Mouse (Mus musculus): ENCODE data around the gene Hoxb4. TPM values are rescaled to one million over a fixed set of nuclear protein-coding genes. Genes with fewer than 3 reads are reported as not detected.
A peak's percentile ranks its signal among the peaks of the same experiment; 100 is the strongest.

The Hoxb4 gene
- polyA plus RNA-seq, 1 experiment from 2014 or later = 2.7 TPM

DNA sequence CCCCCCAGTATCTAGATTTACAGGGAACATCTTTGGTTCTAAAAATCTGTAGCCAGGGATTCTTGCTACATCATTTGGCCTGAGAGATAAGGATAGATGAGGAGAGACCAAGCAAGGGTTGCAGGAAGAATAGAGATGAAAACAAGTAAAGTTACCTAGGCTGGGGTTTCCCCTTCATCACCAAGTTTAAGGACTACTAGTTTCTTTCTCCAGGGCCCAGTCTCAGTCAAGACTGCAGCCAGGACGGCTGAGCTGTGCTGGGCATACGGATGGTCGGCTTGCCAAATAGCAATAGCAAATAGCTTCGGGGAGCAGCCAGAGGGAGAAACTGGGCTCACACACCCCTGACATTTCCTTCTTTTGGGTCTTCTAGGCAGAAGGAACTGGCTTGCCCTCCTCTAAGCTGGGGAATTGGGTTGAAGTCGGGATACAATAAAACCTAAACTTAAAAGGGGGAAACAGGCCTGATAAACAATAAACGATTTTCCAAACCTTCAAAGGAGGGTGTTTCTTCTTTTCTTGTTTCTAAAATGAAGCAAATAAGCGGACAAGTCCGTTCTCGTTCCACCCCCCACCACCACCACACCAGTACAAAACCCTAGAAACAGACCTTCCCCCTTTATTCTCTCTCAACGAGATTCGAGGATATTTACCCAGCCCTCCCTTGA lies 20.0 kb upstream of the Hoxb4 start:
- peak overlapping the region; percentile 58 for H3K4me3 ChIP-seq (replicated peaks; ENCODE audit: low read length)
- peak overlapping the region; percentile 87 for H3K4me2 ChIP-seq (ENCODE audit: low read depth, low read length)
- H3K36me3 ChIP-seq (ENCODE audit: control insufficient read depth, insufficient read depth, low read length) = no peaks in the 10 kb centered on the region
- peaks cover 74% of the 10 kb centered on the region for H3K27me3 ChIP-seq (ENCODE audit: control insufficient read depth, insufficient read depth, low read length)
- H3K9ac ChIP-seq (ENCODE audit: low read length) = no peak overlapping the region; the same call in 1 of the 2 replicates
- peak overlapping the region; percentile 1; the same call in 1 of the 2 replicates for H3K27ac ChIP-seq (ENCODE audit: low read length)
- H3K9me3 ChIP-seq (replicated peaks; ENCODE audit: control insufficient read depth, low read length) = no peaks in the 10 kb centered on the region
- ATAC-seq (ENCODE audit: insufficient read depth, low FRiP score) = no peak
- H3K4me1 ChIP-seq (ENCODE audit: control insufficient read depth, insufficient read depth, low read length) = peaks cover 26% of the 10 kb centered on the region
- 20% methylated on average over 11 of the region's 11 CpGs for WGBS

DNA sequence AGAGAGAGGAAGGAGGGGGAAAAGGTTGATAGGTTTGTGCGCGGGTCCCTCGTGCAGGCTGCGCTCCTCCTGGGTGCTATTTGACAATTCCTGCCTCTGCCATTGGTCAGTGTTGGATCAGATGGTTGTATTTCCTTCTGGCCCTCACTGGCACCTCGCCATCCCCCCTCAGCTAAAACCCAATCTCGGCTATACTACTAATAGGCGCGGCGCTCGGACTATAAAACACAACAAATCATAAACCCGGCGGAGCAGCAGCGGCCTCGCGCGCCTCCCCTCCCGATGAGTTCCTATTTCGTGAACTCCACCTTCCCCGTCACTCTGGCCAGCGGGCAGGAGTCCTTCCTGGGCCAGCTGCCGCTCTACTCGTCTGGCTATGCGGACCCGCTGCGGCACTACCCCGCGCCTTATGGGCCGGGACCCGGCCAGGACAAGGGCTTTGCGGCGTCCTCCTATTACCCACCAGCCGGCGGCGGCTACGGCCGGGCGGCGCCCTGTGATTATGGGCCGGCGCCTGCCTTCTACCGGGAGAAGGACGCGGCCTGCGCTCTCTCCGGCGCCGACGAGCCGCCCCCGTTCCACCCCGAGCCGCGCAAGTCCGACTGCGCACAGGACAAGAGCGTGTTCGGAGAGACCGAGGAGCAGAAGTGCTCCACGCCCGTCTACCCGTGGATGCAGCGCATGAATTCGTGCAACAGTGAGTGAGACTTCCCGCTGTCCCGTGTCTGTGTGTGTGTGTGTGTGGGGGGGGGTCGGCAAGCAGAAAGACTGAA lies 19.0 kb upstream of the Hoxb4 start:
- Histone ChIP-seq H3K27me3 (ENCODE audit: control insufficient read depth, insufficient read depth, low read length) (peaks cover 68% of the 10 kb centered on the region), H3K27ac (ENCODE audit: low read length) (peak overlapping the region; percentile 73), H3K36me3 (ENCODE audit: control insufficient read depth, insufficient read depth, low read length) (no peaks in the 10 kb centered on the region), H3K4me1 (ENCODE audit: control insufficient read depth, insufficient read depth, low read length) (peaks cover 26% of the 10 kb centered on the region), H3K9me3 (replicated peaks; ENCODE audit: control insufficient read depth, low read length) (no peaks in the 10 kb centered on the region), H3K4me3 (replicated peaks; ENCODE audit: low read length) (peak overlapping the region; percentile 58), H3K9ac (ENCODE audit: low read length) (peak overlapping the region; percentile 81), H3K4me2 (ENCODE audit: low read depth, low read length) (peak overlapping the region; percentile 87)
- WGBS = under 1% methylated on average over 66 of the region's 66 CpGs
- peak; percentile 32; the same call in 1 of the 2 replicates for ATAC-seq (ENCODE audit: insufficient read depth, low FRiP score)

DNA sequence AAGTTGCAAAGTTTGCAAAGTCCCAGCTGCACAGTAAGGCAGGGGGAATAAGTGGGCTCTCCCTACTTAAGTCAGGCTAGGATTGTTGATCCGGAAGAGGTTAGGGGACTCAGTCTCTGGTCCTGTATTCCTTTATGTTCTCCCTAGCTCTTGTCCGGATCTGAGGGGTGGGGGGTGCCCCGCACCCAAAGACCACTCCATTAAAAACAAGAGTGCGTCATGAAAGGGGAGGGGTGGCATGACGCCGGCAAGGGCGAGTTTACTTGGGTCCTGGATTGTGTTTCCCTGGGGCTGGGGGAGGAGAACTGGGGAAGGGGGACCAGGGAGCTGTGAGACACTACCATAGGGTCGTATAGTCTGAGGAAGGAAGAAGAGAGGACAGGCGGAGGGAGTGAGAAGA lies 18.3 kb upstream of the Hoxb4 start:
- peaks cover 26% of the 10 kb centered on the region for H3K4me1 ChIP-seq (ENCODE audit: control insufficient read depth, insufficient read depth, low read length)
- H3K27ac ChIP-seq (ENCODE audit: low read length) = peak overlapping the region; percentile 73
- H3K4me3 ChIP-seq (replicated peaks; ENCODE audit: low read length) = peak overlapping the region; percentile 58
- ATAC-seq (ENCODE audit: insufficient read depth, low FRiP score) = no peak
- H3K27me3 ChIP-seq (ENCODE audit: control insufficient read depth, insufficient read depth, low read length) = peaks cover 61% of the 10 kb centered on the region
- peak overlapping the region; percentile 81 for H3K9ac ChIP-seq (ENCODE audit: low read length)
- 8% methylated on average over 9 of the region's 9 CpGs for WGBS
- no peaks in the 10 kb centered on the region for H3K9me3 ChIP-seq (replicated peaks; ENCODE audit: control insufficient read depth, low read length)
- H3K36me3 ChIP-seq (ENCODE audit: control insufficient read depth, insufficient read depth, low read length) = no peaks in the 10 kb centered on the region
- peak overlapping the region; percentile 87 for H3K4me2 ChIP-seq (ENCODE audit: low read depth, low read length)

DNA sequence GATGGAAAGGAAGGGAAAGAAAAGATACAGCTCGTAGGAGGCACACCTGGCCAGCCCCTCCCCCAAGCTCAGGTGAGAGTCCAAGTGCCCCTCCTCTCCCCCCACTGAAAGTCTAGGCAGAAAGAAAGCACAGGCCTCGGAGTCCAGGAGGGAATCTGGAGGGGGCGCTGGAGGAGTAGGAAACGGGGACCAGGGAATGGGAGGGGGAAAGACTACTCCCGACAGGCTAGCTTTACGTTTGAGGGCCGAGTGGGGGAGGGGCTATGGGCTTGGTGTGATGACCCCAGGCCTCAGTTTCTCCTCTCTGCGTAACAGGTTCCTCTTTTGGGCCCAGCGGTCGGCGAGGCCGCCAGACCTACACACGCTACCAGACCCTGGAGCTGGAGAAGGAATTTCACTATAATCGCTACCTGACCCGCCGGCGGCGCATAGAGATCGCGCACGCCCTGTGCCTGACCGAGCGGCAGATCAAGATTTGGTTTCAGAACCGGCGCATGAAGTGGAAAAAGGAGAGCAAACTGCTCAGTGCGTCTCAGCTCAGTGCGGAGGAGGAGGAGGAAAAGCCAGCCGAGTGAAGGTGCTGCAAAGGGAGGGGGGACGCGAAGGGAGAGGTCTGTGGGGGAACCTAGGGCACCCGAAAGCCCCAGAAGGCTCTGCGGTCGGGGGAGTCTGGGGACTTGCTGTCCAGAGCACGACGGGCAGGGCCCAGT lies 17.6 kb upstream of the Hoxb4 start:
- no peak for ATAC-seq (ENCODE audit: insufficient read depth, low FRiP score)
- Histone ChIP-seq H3K9ac (ENCODE audit: low read length) (peak overlapping the region; percentile 81), H3K9me3 (replicated peaks; ENCODE audit: control insufficient read depth, low read length) (no peaks in the 10 kb centered on the region), H3K27ac (ENCODE audit: low read length) (peak overlapping the region; percentile 73), H3K36me3 (ENCODE audit: control insufficient read depth, insufficient read depth, low read length) (no peaks in the 10 kb centered on the region), H3K4me2 (ENCODE audit: low read depth, low read length) (peak overlapping the region; percentile 87), H3K27me3 (ENCODE audit: control insufficient read depth, insufficient read depth, low read length) (peaks cover 57% of the 10 kb centered on the region), H3K4me1 (ENCODE audit: control insufficient read depth, insufficient read depth, low read length) (peaks cover 24% of the 10 kb centered on the region), H3K4me3 (replicated peaks; ENCODE audit: low read length) (peak overlapping the region; percentile 58)
- 4% methylated on average over 35 of the region's 35 CpGs for WGBS

DNA sequence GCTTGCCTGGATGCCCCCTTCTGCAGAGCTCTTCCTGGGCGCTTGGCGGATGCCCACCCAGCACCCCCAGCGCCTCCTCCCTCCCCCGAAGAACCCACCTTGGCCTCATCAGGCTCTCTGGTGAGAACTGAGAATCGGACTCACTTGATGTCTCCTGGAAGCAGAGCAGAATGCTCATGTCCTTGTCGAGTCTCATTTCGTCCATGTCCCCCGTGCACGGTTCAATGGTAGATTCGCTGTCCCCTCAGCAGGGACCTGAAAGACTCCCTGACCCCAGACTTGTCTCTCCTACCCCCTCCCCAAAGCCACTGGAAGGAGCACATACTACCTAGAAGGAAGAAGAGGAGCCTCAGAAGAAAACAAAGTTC lies 17.0 kb upstream of the Hoxb4 start:
- no peaks in the 10 kb centered on the region for H3K36me3 ChIP-seq (ENCODE audit: control insufficient read depth, insufficient read depth, low read length)
- peaks cover 19% of the 10 kb centered on the region for H3K4me1 ChIP-seq (ENCODE audit: control insufficient read depth, insufficient read depth, low read length)
- peak overlapping the region; percentile 58 for H3K4me3 ChIP-seq (replicated peaks; ENCODE audit: low read length)
- peaks cover 57% of the 10 kb centered on the region for H3K27me3 ChIP-seq (ENCODE audit: control insufficient read depth, insufficient read depth, low read length)
- peak overlapping the region; percentile 73; the same call in 1 of the 2 replicates for H3K27ac ChIP-seq (ENCODE audit: low read length)
- WGBS = 25% methylated on average over 10 of the region's 10 CpGs
- no peaks in the 10 kb centered on the region for H3K9me3 ChIP-seq (replicated peaks; ENCODE audit: control insufficient read depth, low read length)
- peak overlapping the region; percentile 81 for H3K9ac ChIP-seq (ENCODE audit: low read length)
- no peak for ATAC-seq (ENCODE audit: insufficient read depth, low FRiP score)
- H3K4me2 ChIP-seq (ENCODE audit: low read depth, low read length) = peak overlapping the region; percentile 87

DNA sequence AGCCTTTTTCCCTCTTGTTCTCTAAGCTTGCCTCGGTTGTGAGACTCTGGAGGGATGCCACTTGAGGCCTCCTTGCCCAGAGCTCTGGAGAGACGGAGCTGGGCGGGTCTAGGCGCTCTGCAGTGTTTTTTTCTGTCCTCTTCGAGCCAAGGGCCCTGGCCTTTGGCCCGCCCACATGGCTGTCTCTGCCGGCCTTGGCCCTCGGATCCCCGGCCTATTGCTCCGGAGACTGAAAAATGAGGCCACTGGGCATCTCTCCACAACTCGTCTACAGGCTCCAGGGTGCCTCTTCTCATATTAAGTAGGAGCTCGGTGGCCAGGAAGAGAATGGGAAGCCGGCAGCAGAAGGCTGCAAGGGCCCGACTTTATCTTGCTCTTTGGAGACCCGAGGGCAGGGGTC lies 16.2 kb upstream of the Hoxb4 start:
- Histone ChIP-seq H3K9me3 (replicated peaks; ENCODE audit: control insufficient read depth, low read length) (no peaks in the 10 kb centered on the region), H3K27me3 (ENCODE audit: control insufficient read depth, insufficient read depth, low read length) (peaks cover 52% of the 10 kb centered on the region), H3K4me3 (replicated peaks; ENCODE audit: low read length) (peak overlapping the region; percentile 21), H3K4me1 (ENCODE audit: control insufficient read depth, insufficient read depth, low read length) (peaks cover 15% of the 10 kb centered on the region; the same call in 1 of the 2 replicates), H3K4me2 (ENCODE audit: low read depth, low read length) (peak overlapping the region; percentile 87), H3K27ac (ENCODE audit: low read length) (peak overlapping the region; percentile 89), H3K9ac (ENCODE audit: low read length) (peak overlapping the region; percentile 50), H3K36me3 (ENCODE audit: control insufficient read depth, insufficient read depth, low read length) (no peaks in the 10 kb centered on the region)
- no peak for ATAC-seq (ENCODE audit: insufficient read depth, low FRiP score)
- WGBS = 13% methylated on average over 15 of the region's 15 CpGs

DNA sequence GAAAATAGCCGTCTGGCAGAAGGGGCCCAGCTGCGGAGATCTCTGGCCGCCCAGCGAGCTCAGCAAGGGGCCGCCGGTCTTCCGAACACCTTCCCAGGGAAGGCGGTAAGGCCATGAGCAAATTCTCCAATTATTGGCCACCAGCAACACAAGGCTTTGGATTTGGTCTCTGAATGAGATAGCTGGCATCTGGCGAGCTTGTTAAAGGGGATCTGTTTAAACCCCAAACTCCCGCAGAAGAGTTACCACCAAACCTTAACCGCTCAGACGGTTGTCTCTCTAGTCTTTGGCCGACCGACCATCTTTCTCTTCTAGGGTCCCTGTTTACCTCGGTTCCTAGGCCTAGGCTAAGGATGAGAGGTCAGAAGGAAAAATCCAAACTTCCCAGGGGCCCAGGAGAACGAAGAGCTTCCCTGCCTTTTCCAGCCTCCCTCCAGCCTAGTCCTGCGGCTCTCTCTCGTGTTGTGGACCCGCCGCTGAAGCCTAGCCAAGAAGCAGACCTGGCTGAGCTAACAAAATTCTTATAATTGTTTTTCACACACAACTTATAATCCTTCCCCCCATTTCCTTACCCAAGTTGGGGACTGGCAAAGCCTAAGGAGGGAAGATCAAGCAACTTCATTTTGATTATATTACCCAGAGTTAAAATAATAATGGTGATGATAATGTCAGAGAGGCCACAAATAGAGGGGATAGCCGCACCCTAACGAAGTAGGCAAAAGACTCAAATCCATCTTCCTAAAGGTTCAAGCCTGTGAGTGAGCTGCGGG lies 15.5 kb upstream of the Hoxb4 start:
- H3K4me3 ChIP-seq (replicated peaks; ENCODE audit: low read length) = peak overlapping the region; percentile 48
- 27% methylated on average over 23 of the region's 23 CpGs for WGBS
- peak overlapping the region; percentile 50 for H3K9ac ChIP-seq (ENCODE audit: low read length)
- H3K4me1 ChIP-seq (ENCODE audit: control insufficient read depth, insufficient read depth, low read length) = peaks cover 15% of the 10 kb centered on the region; the same call in 1 of the 2 replicates
- H3K27me3 ChIP-seq (ENCODE audit: control insufficient read depth, insufficient read depth, low read length) = peaks cover 45% of the 10 kb centered on the region
- ATAC-seq (ENCODE audit: insufficient read depth, low FRiP score) = no peak
- H3K4me2 ChIP-seq (ENCODE audit: low read depth, low read length) = peak overlapping the region; percentile 87
- H3K9me3 ChIP-seq (replicated peaks; ENCODE audit: control insufficient read depth, low read length) = no peaks in the 10 kb centered on the region
- peak overlapping the region; percentile 89 for H3K27ac ChIP-seq (ENCODE audit: low read length)
- no peaks in the 10 kb centered on the region for H3K36me3 ChIP-seq (ENCODE audit: control insufficient read depth, insufficient read depth, low read length)

DNA sequence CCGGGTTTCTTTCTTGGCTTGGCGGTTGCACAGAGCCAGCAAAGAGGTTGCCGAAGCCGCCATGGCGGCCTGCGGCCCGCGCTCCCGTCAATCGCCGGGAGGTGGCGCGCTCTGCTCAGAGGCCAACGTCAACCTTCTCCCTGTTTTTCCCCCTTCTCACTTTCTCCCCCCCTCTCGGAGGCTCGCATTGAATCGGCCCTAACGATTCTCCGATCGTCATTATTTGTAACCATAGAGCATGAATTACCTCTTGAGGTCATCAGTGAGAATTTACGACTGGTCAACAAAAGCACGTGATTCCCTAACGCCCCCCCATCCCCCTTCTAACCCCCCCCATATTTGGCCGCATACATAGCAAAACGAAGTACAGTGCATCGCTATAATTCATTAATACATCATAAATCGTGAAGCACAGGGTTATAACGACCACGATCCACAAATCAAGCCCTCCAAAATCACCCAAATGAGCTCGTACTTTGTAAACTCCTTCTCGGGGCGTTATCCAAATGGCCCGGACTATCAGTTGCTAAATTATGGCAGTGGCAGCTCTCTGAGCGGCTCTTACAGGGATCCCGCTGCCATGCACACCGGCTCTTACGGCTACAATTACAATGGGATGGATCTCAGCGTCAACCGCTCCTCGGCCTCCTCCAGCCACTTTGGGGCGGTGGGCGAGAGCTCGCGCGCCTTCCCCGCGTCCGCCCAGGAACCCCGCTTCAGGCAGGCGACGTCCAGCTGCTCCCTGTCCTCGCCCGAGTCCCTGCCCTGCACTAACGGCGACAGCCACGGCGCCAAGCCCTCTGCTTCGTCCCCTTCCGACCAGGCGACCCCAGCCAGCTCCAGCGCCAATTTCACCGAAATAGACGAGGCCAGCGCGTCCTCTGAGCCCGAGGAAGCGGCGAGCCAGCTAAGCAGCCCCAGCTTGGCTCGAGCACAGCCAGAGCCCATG lies 14.6 kb upstream of the Hoxb4 start, which contains the start of gene Hoxb5:
Gene Hoxb5, plus strand, starts transcription at position 186 of the 949 bp plus-strand sequence.
- peak; percentile 58 for ATAC-seq (ENCODE audit: insufficient read depth, low FRiP score)
- H3K4me1 ChIP-seq (ENCODE audit: control insufficient read depth, insufficient read depth, low read length) = peaks cover 12% of the 10 kb centered on the region; the same call in 1 of the 2 replicates
- H3K27ac ChIP-seq (ENCODE audit: low read length) = peak within 1 kb of the TSS; percentile 89
- under 1% methylated on average over 68 of the region's 69 CpGs for WGBS
- H3K4me3 ChIP-seq (replicated peaks; ENCODE audit: low read length) = peak within 1 kb of the TSS; percentile 48
- peaks cover 40% of the 10 kb centered on the region for H3K27me3 ChIP-seq (ENCODE audit: control insufficient read depth, insufficient read depth, low read length)
- H3K4me2 ChIP-seq (ENCODE audit: low read depth, low read length) = peak within 1 kb of the TSS; percentile 87
- no peaks in the 10 kb centered on the region for H3K36me3 ChIP-seq (ENCODE audit: control insufficient read depth, insufficient read depth, low read length)
- peak within 1 kb of the TSS; percentile 83 for H3K9ac ChIP-seq (ENCODE audit: low read length)
- H3K9me3 ChIP-seq (replicated peaks; ENCODE audit: control insufficient read depth, low read length) = no peaks in the 10 kb centered on the region

Measured in stomach, embryonic 16.5 days (tissue).